Mouse (Mus musculus) lung, postnatal 0 days (tissue): ENCODE measurements around the gene Sco2. TPM values are rescaled to one million over a fixed set of nuclear protein-coding genes. Genes with fewer than 3 reads are reported as not detected.

Experiments used
- ATAC-seq: fragments of 200-750 bp; cut with Nextera tagmentation; 2 replicates; pipeline ENCODE4 v1.8.0; 2017; ENCODE audit warnings: moderate library complexity
- DNase-seq: peaks from one replicate; pipeline ENCODE4 v3.0.0-alpha.2; 2016; ENCODE audit warnings: low spot score
- H3K27ac ChIP-seq: fragments of 300-500 bp; sonication (generic); 2 replicates; pipeline ENCODE4 v1.5.1; 2014; ENCODE audit warnings: antibody characterized with exemption, mild to moderate bottlenecking, low read length, mixed read lengths
- H3K27me3 ChIP-seq: fragments of 300-500 bp; sonication (generic); replicated peaks from 2 replicates; pipeline ENCODE4 v1.6.1; 2014; ENCODE audit warnings: low read length, mixed read lengths; ENCODE audit not compliant: insufficient read depth
- H3K36me3 ChIP-seq: fragments of 300-500 bp; sonication (generic); 2 replicates; pipeline ENCODE4 v1.6.1; 2014; ENCODE audit warnings: low read length, mixed read lengths; ENCODE audit not compliant: insufficient read depth
- H3K4me1 ChIP-seq: fragments of 300-500 bp; sonication (generic); 2 replicates; pipeline ENCODE4 v1.6.1; 2014; ENCODE audit warnings: antibody characterized with exemption, low read depth, low read length, mixed read lengths; ENCODE audit not compliant: insufficient read depth
- H3K4me2 ChIP-seq: fragments of 300-500 bp; sonication (generic); replicated peaks from 2 replicates; pipeline ENCODE4 v1.6.1; 2014; ENCODE audit warnings: low read depth, mild to moderate bottlenecking, low read length, moderate library complexity, mixed read lengths
- H3K4me3 ChIP-seq: fragments of 300-500 bp; sonication (generic); 2 replicates; pipeline ENCODE4 v1.5.1; 2014; ENCODE audit warnings: low read depth, low read length
- H3K9ac ChIP-seq: fragments of 300-500 bp; sonication (generic); replicated peaks from 2 replicates; pipeline ENCODE4 v1.6.1; 2014; ENCODE audit warnings: low read depth, mild to moderate bottlenecking
- H3K9me3 ChIP-seq: fragments of 300-500 bp; sonication (generic); 2 replicates; pipeline ENCODE4 v1.6.1; 2016; ENCODE audit warnings: low read length, mixed read lengths
- CTCF ChIP-seq: IDR thresholded peaks from 2 replicates; pipeline ENCODE4 v1.5.1; 2016; ENCODE audit warnings: antibody characterized with exemption, mild to moderate bottlenecking
- EP300 ChIP-seq: IDR thresholded peaks from 2 replicates; pipeline ENCODE4 v1.6.1; 2016; ENCODE audit warnings: antibody characterized with exemption, mild to moderate bottlenecking, control low read depth
- WGBS: fragments of 180-500 bp; shearing (Covaris S2); extraction: QIAGEN DNeasy Blood & Tissue Kit; methylation state at CpG from one replicate; pipeline ENCODE4 v1.1.7; 2014; 5-methylcytosine and 5-hydroxymethylcytosine counted together
- polyA plus RNA-seq: library from polyadenylated mRNA; unstranded; fragments of >200 nt; fragmentation: Nextera tagmentation; extraction: Ambion mirVana; gene quantifications from 2 replicates; pipeline ENCODE4 v1.2.1, GENCODE M21; 2015

Gene Sco2
- polyA plus RNA-seq, 1 experiment from 2014 or later = 8.7 TPM

- no peaks in the 10 kb centered on the region for H3K27me3 ChIP-seq
- DNase-seq (no peak), ATAC-seq (no peak)
- H3K27ac ChIP-seq = no peak overlapping the region
- H3K4me1 ChIP-seq = peaks cover 5% of the 10 kb centered on the region; the same call in 1 of the 2 replicates
- H3K9me3 ChIP-seq = no peaks in the 10 kb centered on the region
- H3K4me2 ChIP-seq = no peak overlapping the region
- H3K9ac ChIP-seq = no peak overlapping the region
- H3K4me3 ChIP-seq = no peak overlapping the region
- no peak for TF ChIP-seq EP300
- TF ChIP-seq CTCF = no peak
- WGBS = 96% methylated on average over 12 of the region's 12 CpGs
- peaks cover 16% of the 10 kb centered on the region for H3K36me3 ChIP-seq
Measured at GRCm38 (mm10) chr15:89352795-89353194, 20.9 kb downstream of the Sco2 start.

- Histone ChIP-seq H3K9me3 (no peaks in the 10 kb centered on the region), H3K9ac (no peak overlapping the region), H3K27me3 (no peaks in the 10 kb centered on the region), H3K4me2 (no peak overlapping the region), H3K36me3 (peaks cover 16% of the 10 kb centered on the region), H3K4me1 (peaks cover 2% of the 10 kb centered on the region; the same call in 1 of the 2 replicates), H3K27ac (no peak overlapping the region), H3K4me3 (no peak overlapping the region)
- TF ChIP-seq EP300 (no peak), CTCF (no peak)
- ATAC-seq (no peak), DNase-seq (no peak)
- 92% methylated on average over 14 of the region's 14 CpGs for WGBS
Measured at GRCm38 (mm10) chr15:89352054-89352453, 21.6 kb downstream of the Sco2 start.

GRCm38 (mm10) chr15:89351302-89351701 is 22.3 kb downstream of the Sco2 start:
- 86% methylated on average over 15 of the region's 15 CpGs for WGBS
- Histone ChIP-seq H3K36me3 (peaks cover 16% of the 10 kb centered on the region), H3K27ac (peak overlapping the region; percentile 43; the same call in 1 of the 2 replicates), H3K4me3 (no peak overlapping the region), H3K9ac (no peak overlapping the region), H3K27me3 (no peaks in the 10 kb centered on the region), H3K9me3 (no peaks in the 10 kb centered on the region), H3K4me1 (no peaks in the 10 kb centered on the region; the same call in 1 of the 2 replicates), H3K4me2 (no peak overlapping the region)
- DNase-seq (no peak), ATAC-seq (no peak)
- TF ChIP-seq EP300 = no peak
- no peak for TF ChIP-seq CTCF

DNA sequence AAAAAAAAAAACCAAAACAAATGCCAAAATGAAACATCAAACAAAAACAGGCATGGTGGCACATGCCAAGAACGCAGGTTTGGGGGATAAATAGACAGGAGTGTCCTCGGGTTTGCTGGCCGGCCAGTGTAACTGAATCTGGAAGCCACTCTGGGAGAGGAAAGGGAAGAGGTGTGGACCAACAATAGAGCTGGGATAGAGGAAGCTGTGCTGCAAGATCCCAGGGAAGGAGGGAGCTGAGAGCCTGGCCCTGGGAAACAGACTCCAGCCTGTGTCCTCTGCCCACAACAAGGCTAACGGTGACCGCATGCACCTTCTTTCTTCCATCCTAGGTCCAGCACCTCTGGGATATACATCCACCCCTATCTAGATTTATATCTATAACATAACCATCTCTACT is 23.2 kb downstream of the Sco2 start:
- ATAC-seq (no peak; the same call in 1 of the 2 replicates), DNase-seq (no peak)
- H3K9me3 ChIP-seq = no peaks in the 10 kb centered on the region
- peak overlapping the region; percentile 43 for H3K27ac ChIP-seq
- no peak overlapping the region for H3K9ac ChIP-seq
- peaks cover 16% of the 10 kb centered on the region for H3K36me3 ChIP-seq
- TF ChIP-seq CTCF = no peak
- no peak for TF ChIP-seq EP300
- WGBS = 75% methylated on average over 5 of the region's 5 CpGs
- H3K4me1 ChIP-seq = no peaks in the 10 kb centered on the region; the same call in 1 of the 2 replicates
- H3K27me3 ChIP-seq = no peaks in the 10 kb centered on the region
- H3K4me2 ChIP-seq = no peak overlapping the region
- H3K4me3 ChIP-seq = no peak overlapping the region

- no peak overlapping the region for H3K27ac ChIP-seq
- TF ChIP-seq CTCF (peak; percentile 50), EP300 (no peak)
- H3K4me3 ChIP-seq = no peak overlapping the region
- no peaks in the 10 kb centered on the region for H3K4me1 ChIP-seq
- 82% methylated on average over 3 of the region's 3 CpGs for WGBS
- H3K9me3 ChIP-seq = no peaks in the 10 kb centered on the region
- DNase-seq = no peak
- no peaks in the 10 kb centered on the region for H3K36me3 ChIP-seq
- H3K9ac ChIP-seq = no peak overlapping the region
- ATAC-seq = no peak
- H3K27me3 ChIP-seq = no peaks in the 10 kb centered on the region
- no peak overlapping the region for H3K4me2 ChIP-seq
Measured at GRCm38 (mm10) chr15:89343325-89343724, 30.3 kb downstream of the Sco2 start.

- DNase-seq = no peak
- Histone ChIP-seq H3K4me3 (no peak overlapping the region), H3K4me1 (no peaks in the 10 kb centered on the region), H3K9ac (no peak overlapping the region), H3K36me3 (no peaks in the 10 kb centered on the region), H3K27me3 (no peaks in the 10 kb centered on the region), H3K4me2 (no peak overlapping the region), H3K27ac (no peak overlapping the region), H3K9me3 (no peaks in the 10 kb centered on the region)
- 45% methylated on average over 1 of the region's 1 CpGs for WGBS
- TF ChIP-seq EP300 (no peak), CTCF (no peak)
- ATAC-seq = no peak
Measured at GRCm38 (mm10) chr15:89341678-89342077, 32.0 kb downstream of the Sco2 start.

GRCm38 (mm10) chr15:89340136-89340535 is 33.5 kb downstream of the Sco2 start:
- Histone ChIP-seq H3K36me3 (no peaks in the 10 kb centered on the region), H3K9me3 (no peaks in the 10 kb centered on the region), H3K27ac (no peak overlapping the region), H3K9ac (no peak overlapping the region), H3K27me3 (no peaks in the 10 kb centered on the region), H3K4me2 (no peak overlapping the region), H3K4me3 (no peak overlapping the region), H3K4me1 (no peaks in the 10 kb centered on the region)
- 69% methylated on average over 3 of the region's 3 CpGs for WGBS
- TF ChIP-seq EP300 (no peak), CTCF (no peak)
- no peak for DNase-seq
- ATAC-seq = no peak
